Mouse (Mus musculus) kidney, postnatal 0 days (tissue): ENCODE measurements around the gene Ints7. TPM values are rescaled to one million over a fixed set of nuclear protein-coding genes. Genes with fewer than 3 reads are reported as not detected.

Experiments
- ATAC-seq: fragments of 200-750 bp; cut with Nextera tagmentation; replicated peaks from 2 replicates; pipeline ENCODE4 v1.8.0; 2017; ENCODE audit warnings: low read depth, moderate number of reproducible peaks, moderate TSS enrichment, moderate library complexity; ENCODE audit not compliant: low FRiP score
- DNase-seq: peaks from one replicate; pipeline ENCODE4 v3.0.0-alpha.2; 2016; ENCODE audit warnings: low spot score
- H3K27ac ChIP-seq: fragments of 300-500 bp; sonication (generic); 2 replicates; pipeline ENCODE4 v1.5.1; 2014; ENCODE audit warnings: mild to moderate bottlenecking
- H3K27me3 ChIP-seq: fragments of 300-500 bp; sonication (generic); 2 replicates; pipeline ENCODE4 v1.6.1; 2014; ENCODE audit warnings: low read length, mixed read lengths; ENCODE audit not compliant: insufficient read depth
- H3K36me3 ChIP-seq: fragments of 300-500 bp; sonication (generic); 2 replicates; pipeline ENCODE4 v1.6.1; 2014; ENCODE audit warnings: low read length, mixed read lengths; ENCODE audit not compliant: insufficient read depth
- H3K4me1 ChIP-seq: fragments of 300-500 bp; sonication (generic); replicated peaks from 2 replicates; pipeline ENCODE4 v1.6.1; 2014; ENCODE audit warnings: antibody characterized with exemption, low read length, mixed read lengths; ENCODE audit not compliant: insufficient read depth
- H3K4me2 ChIP-seq: fragments of 300-500 bp; sonication (generic); 2 replicates; pipeline ENCODE4 v1.6.1; 2014; ENCODE audit warnings: mild to moderate bottlenecking, low read length, moderate library complexity, mixed read lengths
- H3K4me3 ChIP-seq: fragments of 300-500 bp; sonication (generic); replicated peaks from 2 replicates; pipeline ENCODE4 v1.5.1; 2014; ENCODE audit warnings: low read depth, low read length
- H3K9ac ChIP-seq: fragments of 300-500 bp; sonication (generic); 2 replicates; pipeline ENCODE4 v1.6.1; 2014; ENCODE audit warnings: low read depth, low read length
- H3K9me3 ChIP-seq: fragments of 300-500 bp; sonication (generic); replicated peaks from 2 replicates; pipeline ENCODE4 v1.6.1; 2016; ENCODE audit warnings: low read length, inconsistent platforms, mixed read lengths
- CTCF ChIP-seq: IDR thresholded peaks from 2 replicates; pipeline ENCODE4 v1.5.1; 2016; ENCODE audit warnings: antibody characterized with exemption, low read depth, mild to moderate bottlenecking, moderate library complexity
- WGBS: fragments of 180-500 bp; shearing (Covaris S2); extraction: QIAGEN DNeasy Blood & Tissue Kit; methylation state at CpG from one replicate; pipeline ENCODE4 v1.1.7; 2014; 5-methylcytosine and 5-hydroxymethylcytosine counted together
- polyA plus RNA-seq: library from polyadenylated mRNA; unstranded; fragments of >200 nt; fragmentation: Nextera tagmentation; extraction: Ambion mirVana; gene quantifications from 2 replicates; pipeline ENCODE4 v1.2.1, GENCODE M21; 2015

Ints7 gene
- polyA plus RNA-seq, 1 experiment from 2014 or later, result 31.7 TPM

DNA sequence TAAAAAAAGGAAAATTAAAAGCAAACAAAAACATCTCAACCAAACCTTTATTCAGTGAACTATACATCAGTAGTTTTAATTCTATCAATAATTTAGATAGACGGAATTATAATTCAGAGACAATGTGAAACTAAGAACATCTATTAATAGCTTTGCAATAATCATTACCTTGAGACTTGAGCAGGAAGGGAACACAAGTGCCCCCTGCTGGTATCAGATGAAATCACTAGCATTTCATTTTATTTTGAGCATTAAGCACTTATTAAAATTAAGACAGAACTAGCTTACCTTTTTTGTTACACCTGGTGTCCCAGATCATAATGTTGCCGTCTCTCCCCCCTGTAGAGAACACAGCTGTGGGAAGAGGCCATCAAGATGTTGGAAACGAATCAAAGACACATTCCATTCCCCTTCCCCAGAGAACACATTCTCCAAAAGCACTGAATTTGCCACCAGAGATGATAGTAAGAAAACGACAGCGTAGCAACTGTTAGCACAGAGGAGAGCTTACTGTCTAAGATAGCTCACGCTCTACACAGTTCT is 12.5 kb upstream of the Ints7 start:
- H3K4me2 ChIP-seq, result no peak overlapping the region
- no peaks in the 10 kb centered on the region for H3K4me1 ChIP-seq
- peak; percentile 86 for TF ChIP-seq CTCF
- no peak overlapping the region for H3K4me3 ChIP-seq
- DNase-seq, result peak; percentile 79
- 63% methylated on average over 6 of the region's 6 CpGs for WGBS
- no peak overlapping the region for H3K27ac ChIP-seq
- H3K36me3 ChIP-seq, result peaks cover 5% of the 10 kb centered on the region; the same call in 1 of the 2 replicates
- H3K27me3 ChIP-seq, result no peaks in the 10 kb centered on the region
- H3K9ac ChIP-seq, result no peak overlapping the region
- no peak for ATAC-seq
- no peaks in the 10 kb centered on the region for H3K9me3 ChIP-seq

DNA sequence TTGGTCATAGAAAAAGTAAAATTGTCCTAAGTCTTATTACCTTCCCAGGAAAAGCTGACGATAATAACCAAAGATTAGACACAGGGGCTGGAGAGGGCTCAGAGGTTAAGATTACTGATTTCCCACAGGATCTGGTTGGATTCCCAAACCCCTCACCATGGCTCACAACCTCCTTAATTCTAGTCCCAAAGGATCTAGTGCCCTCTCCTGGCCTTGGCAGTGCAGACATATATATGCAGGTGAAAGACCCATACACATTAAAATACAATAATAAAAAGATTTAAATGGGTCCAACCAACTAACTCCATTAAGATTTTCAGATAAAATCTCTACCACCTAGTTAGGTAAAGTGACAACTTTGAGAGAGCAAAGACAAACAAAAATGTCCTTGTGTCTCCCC is 7.6 kb upstream of the Ints7 start:
- Histone ChIP-seq H3K36me3 (no peaks in the 10 kb centered on the region), H3K4me3 (no peak overlapping the region), H3K27me3 (no peaks in the 10 kb centered on the region), H3K9me3 (no peaks in the 10 kb centered on the region), H3K9ac (no peak overlapping the region), H3K27ac (no peak overlapping the region), H3K4me1 (no peaks in the 10 kb centered on the region), H3K4me2 (no peak overlapping the region)
- 89% methylated on average over 1 of the region's 1 CpGs for WGBS
- peak; percentile 54 for DNase-seq
- no peak for ATAC-seq
- peak; percentile 70 for TF ChIP-seq CTCF

DNA sequence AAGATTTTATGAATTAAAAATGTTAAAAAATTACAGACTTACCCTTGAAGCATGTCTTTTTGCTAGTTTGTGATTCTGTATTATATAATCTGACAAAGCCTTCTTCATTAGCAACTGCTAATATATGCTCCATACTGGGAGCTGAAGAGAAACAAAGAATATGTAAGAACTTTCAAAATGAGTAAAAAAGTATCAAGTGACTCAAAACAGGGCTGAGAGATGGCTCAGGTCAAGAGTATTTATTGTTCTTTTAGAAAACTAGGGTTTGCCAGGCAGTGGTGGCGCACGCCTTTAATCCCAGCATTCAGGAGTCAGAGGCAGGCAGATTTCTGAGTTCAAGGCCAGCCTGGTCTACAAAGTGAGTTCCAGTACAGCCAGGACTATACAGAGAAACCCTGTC is 5.8 kb upstream of the Ints7 start:
- 96% methylated on average over 2 of the region's 2 CpGs for WGBS
- no peaks in the 10 kb centered on the region for H3K27me3 ChIP-seq
- TF ChIP-seq CTCF, result no peak
- H3K36me3 ChIP-seq, result no peaks in the 10 kb centered on the region
- H3K9ac ChIP-seq, result no peak overlapping the region
- H3K9me3 ChIP-seq, result no peaks in the 10 kb centered on the region
- H3K4me3 ChIP-seq, result no peak overlapping the region
- H3K4me1 ChIP-seq, result no peaks in the 10 kb centered on the region
- DNase-seq (no peak), ATAC-seq (no peak)
- H3K27ac ChIP-seq, result no peak overlapping the region
- no peak overlapping the region for H3K4me2 ChIP-seq

DNA sequence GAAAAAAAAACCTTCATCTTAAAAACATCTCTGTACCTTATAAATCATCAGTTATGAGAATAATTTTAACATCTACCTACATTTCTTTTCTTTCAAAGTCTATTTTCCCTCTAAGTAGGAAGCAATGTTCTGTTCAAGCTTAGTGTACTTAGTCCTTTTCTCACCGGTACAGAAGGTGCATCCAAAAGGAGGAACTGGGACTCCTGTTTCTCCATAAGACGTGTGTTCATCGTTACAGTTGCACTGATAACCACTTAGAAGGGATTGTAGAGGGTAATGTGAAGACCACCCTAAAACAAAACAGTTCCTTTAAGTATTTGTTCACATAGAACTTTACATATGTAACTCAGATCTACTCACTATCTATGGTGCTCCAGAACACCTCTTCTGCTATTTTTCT is 5.0 kb upstream of the Ints7 start:
- no peak for TF ChIP-seq CTCF
- WGBS, result 94% methylated on average over 3 of the region's 3 CpGs

DNA sequence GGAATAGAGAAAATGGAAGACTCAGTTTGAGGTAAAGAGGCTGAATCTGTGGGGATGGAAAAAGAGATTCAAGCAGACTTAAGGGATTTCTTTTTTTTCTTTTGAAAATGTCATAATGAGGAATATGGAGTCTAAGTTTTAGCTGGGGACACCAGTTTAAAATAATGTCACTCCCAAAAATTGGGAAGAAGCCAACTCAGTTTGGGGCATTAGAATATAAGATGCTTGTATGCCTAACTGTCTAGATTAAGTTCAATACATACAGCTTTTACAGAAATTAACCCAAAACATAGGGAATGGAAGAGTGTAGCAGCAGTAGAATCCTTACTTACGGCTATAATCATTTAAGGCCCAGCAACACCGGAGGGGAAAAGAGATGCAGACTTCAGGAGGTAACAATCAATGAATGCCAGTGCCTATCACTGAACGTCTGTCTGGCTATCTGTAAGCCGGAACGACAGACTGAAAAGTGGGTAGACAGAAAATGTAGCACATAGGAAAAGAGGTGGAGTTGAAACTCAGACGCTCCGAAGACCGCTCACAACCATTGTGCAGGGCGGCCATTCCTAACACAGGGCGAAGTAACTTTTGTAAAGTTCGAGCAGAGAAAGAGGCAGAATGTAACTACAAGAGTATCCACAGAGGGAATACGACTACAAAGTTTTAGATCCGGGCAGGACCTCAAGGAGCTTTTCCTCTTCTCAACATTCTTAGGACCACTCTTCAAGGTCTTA is 1.4 kb upstream of the Ints7 start:
- WGBS, result under 1% methylated on average over 13 of the region's 13 CpGs
- peak; percentile 33 for DNase-seq
- no peak for TF ChIP-seq CTCF

More for the DNA sequence above, 5.0 kb upstream of the Ints7 start:
- Histone ChIP-seq H3K9me3 (no peaks in the 10 kb centered on the region), H3K27me3 (no peaks in the 10 kb centered on the region), H3K4me1 (no peaks in the 10 kb centered on the region), H3K27ac (no peak overlapping the region), H3K4me2 (no peak overlapping the region), H3K4me3 (no peak overlapping the region), H3K36me3 (no peaks in the 10 kb centered on the region), H3K9ac (no peak overlapping the region)
- no peak for ATAC-seq
- no peak for DNase-seq

DNA sequence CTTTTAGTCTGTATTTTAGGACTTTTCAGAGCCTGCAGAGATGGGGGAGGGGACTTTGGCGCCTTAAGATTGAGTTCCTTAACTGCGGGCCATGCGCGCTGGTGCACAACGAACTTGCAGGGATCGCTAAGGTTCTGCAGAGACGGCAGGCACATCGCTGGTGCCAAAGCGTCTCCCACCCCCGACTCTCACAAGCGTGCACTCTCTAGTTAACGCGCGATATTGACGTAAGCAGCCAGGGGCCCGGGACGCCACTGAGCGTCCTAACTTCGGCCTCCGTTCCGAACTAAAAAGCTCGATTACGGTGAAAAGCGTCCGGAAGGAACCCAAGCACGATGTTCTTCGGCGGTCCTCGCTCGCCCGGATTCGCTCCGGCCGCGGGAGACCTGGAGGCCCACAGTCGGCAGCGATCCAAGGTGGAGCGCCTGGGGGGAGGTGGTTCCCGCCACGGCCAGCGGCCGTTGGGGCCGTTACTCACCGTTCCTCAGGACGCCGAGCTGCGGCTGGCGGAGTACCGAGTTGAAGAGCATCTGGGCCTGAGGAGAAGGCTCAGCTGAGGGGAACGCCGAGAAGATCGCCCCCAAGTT is 472 bp upstream of the Ints7 start:
- Histone ChIP-seq H3K9me3 (no peaks in the 10 kb centered on the region), H3K27ac (peak overlapping the region; percentile 95), H3K27me3 (no peaks in the 10 kb centered on the region), H3K4me1 (peaks cover 14% of the 10 kb centered on the region), H3K9ac (peak overlapping the region; percentile 82), H3K36me3 (no peaks in the 10 kb centered on the region), H3K4me2 (peak overlapping the region; percentile 79), H3K4me3 (peak overlapping the region; percentile 88)
- ATAC-seq, result peak; percentile 30
- no peak for TF ChIP-seq CTCF
- under 1% methylated on average over 52 of the region's 52 CpGs for WGBS
- peak; percentile 86 for DNase-seq

More for the DNA sequence above, 1.4 kb upstream of the Ints7 start:
- no peaks in the 10 kb centered on the region for H3K36me3 ChIP-seq
- no peaks in the 10 kb centered on the region for H3K27me3 ChIP-seq
- H3K4me3 ChIP-seq, result peak overlapping the region; percentile 88
- H3K9me3 ChIP-seq, result no peaks in the 10 kb centered on the region
- H3K9ac ChIP-seq, result peak overlapping the region; percentile 82
- H3K4me1 ChIP-seq, result peaks cover 14% of the 10 kb centered on the region
- peak overlapping the region; percentile 79 for H3K4me2 ChIP-seq
- no peak for ATAC-seq
- peak overlapping the region; percentile 95 for H3K27ac ChIP-seq
